Mouse (Mus musculus) lung, embryonic 16.5 days (tissue): ENCODE results near the gene Nop9. TPM values are rescaled to one million over a fixed set of nuclear protein-coding genes. Genes with fewer than 3 reads are reported as not detected.

Experiments used
- ATAC-seq: fragments of 200-750 bp; cut with Nextera tagmentation; 2 replicates; pipeline ENCODE4 v1.8.0; 2017; ENCODE audit warnings: low read depth, mild to moderate bottlenecking, moderate library complexity
- H3K27ac ChIP-seq: fragments of 300-500 bp; sonication (generic); 2 replicates; pipeline ENCODE4 v1.5.1; 2014; ENCODE audit warnings: mild to moderate bottlenecking, control low read depth, low read length
- H3K27me3 ChIP-seq: fragments of 300-500 bp; sonication (generic); 2 replicates; pipeline ENCODE4 v1.6.1; 2014; ENCODE audit warnings: low read depth, low read length, mixed read lengths; ENCODE audit not compliant: control insufficient read depth, insufficient read depth
- H3K36me3 ChIP-seq: fragments of 300-500 bp; sonication (generic); 2 replicates; pipeline ENCODE4 v1.6.1; 2014; ENCODE audit warnings: low read length; ENCODE audit not compliant: control insufficient read depth, insufficient read depth
- H3K4me1 ChIP-seq: fragments of 300-500 bp; sonication (generic); replicated peaks from 2 replicates; pipeline ENCODE4 v1.6.1; 2014; ENCODE audit warnings: low read length, mixed read lengths; ENCODE audit not compliant: control insufficient read depth, insufficient read depth
- H3K4me2 ChIP-seq: fragments of 300-500 bp; sonication (generic); 2 replicates; pipeline ENCODE4 v1.6.1; 2014; ENCODE audit warnings: low read depth, low read length, control low read depth
- H3K4me3 ChIP-seq: fragments of 300-500 bp; sonication (generic); 2 replicates; pipeline ENCODE4 v1.5.1; 2014; ENCODE audit warnings: mild to moderate bottlenecking, low read length, control low read depth
- H3K9ac ChIP-seq: fragments of 300-500 bp; sonication (generic); 2 replicates; pipeline ENCODE4 v1.6.1; 2014; ENCODE audit warnings: low read length, control low read depth
- H3K9me3 ChIP-seq: fragments of 300-500 bp; sonication (generic); 2 replicates; pipeline ENCODE4 v1.6.1; 2016; ENCODE audit warnings: low read length; ENCODE audit not compliant: control insufficient read depth
- whole genome bisulfite sequencing: fragments of 180-500 bp; shearing (Covaris S2); extraction: QIAGEN DNeasy Blood & Tissue Kit; methylation state at CpG from one replicate; pipeline ENCODE4 v1.1.7; 2014; 5-methylcytosine and 5-hydroxymethylcytosine counted together
- polyA plus RNA-seq: library from polyadenylated mRNA; unstranded; fragments of >200 nt; fragmentation: Nextera tagmentation; extraction: Ambion mirVana; gene quantifications from 2 replicates; pipeline ENCODE4 v1.2.1, GENCODE M21; 2015

Gene Nop9
- polyA plus RNA-seq, 1 experiment from 2014 or later: 32.6 TPM

DNA sequence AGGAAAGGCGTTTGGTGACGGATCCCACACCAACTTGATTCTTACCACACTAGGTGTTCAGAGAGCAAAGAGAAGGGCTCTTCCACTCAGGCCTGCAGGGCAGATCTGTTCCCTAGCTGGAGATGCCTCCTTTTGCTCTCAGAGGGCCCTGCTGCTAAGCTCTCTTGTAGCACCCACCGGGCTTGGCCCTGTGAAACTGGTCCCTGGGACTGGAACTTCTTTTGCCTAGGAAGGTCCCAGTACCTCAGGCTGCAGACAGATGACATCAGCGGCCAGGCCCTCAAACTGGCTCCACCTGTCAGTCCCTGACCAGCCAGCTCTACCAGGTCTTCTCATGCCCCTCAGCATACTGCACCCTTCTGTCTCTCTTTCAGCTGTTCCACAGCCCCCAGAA lies 31.8 kb upstream of the Nop9 start, which contains the start of gene Tgm1:
Gene Tgm1 (minus strand): TSS at position 198 of the 394 bp plus-strand sequence.
- Histone ChIP-seq H3K27ac (peak within 1 kb of the TSS; percentile 53), H3K4me3 (peak within 1 kb of the TSS; percentile 22), H3K36me3 (peaks cover 7% of the 10 kb centered on the region), H3K4me1 (peaks cover 16% of the 10 kb centered on the region), H3K9me3 (no peaks in the 10 kb centered on the region), H3K9ac (peak within 1 kb of the TSS; percentile 57), H3K4me2 (peak within 1 kb of the TSS; percentile 53), H3K27me3 (no peaks in the 10 kb centered on the region; the same call in 1 of the 2 replicates)
- 17% methylated on average over 4 of the region's 4 CpGs for WGBS
- 0 out of 2 replicates have a peak, but pooled peaks have one; percentile 10 for ATAC-seq

DNA sequence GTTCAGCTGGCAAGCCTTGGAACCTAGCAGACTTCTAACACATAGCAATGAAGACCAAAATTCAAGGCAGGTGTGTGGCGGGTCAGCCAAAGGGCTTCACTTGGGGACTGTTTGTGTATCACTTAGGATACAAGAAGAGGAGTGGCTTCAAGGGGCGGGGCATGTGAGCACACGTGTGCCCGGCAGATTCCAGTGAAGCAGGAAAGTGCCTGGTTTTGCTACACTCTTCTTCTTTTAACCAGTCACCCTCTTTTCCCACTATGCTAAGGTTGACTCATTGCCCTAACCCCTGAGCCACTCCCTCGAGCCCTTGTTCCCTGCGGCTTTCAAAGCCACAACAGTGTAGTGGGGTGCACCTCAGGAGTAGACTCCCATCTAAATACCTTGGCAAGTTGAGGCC lies 30.6 kb upstream of the Nop9 start:
- Histone ChIP-seq H3K36me3 (peaks cover 9% of the 10 kb centered on the region), H3K9ac (no peak overlapping the region), H3K4me3 (no peak overlapping the region), H3K4me2 (no peak overlapping the region), H3K27ac (peak overlapping the region; percentile 14; the same call in 1 of the 2 replicates), H3K27me3 (no peaks in the 10 kb centered on the region; the same call in 1 of the 2 replicates), H3K9me3 (no peaks in the 10 kb centered on the region), H3K4me1 (peaks cover 16% of the 10 kb centered on the region)
- peak; percentile 39; the same call in 1 of the 2 replicates for ATAC-seq
- 27% methylated on average over 6 of the region's 6 CpGs for WGBS

DNA sequence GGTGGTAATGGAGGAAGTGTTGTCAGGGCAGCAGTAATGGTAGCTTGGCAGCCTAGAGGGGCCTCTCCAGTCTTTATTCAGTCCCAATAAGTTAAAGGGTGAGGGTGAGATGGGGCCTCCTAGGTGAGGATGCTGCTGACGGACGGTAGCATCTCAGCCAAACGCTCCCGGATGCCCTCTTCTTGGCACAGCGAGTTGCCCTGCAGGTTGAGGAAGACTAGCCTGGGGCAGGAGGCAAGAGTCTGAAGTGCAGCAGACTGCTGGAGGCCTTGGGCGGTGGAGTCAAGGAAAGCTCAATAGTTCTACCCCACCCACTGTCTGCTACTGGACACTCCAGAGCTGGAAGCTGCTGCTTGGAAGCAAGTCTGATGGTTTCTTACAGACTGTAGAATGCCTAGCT lies 29.2 kb upstream of the Nop9 start:
- Histone ChIP-seq H3K4me2 (no peak overlapping the region), H3K4me1 (peaks cover 17% of the 10 kb centered on the region), H3K27ac (no peak overlapping the region), H3K4me3 (no peak overlapping the region), H3K9ac (no peak overlapping the region), H3K9me3 (no peaks in the 10 kb centered on the region), H3K36me3 (peaks cover 12% of the 10 kb centered on the region), H3K27me3 (no peaks in the 10 kb centered on the region; the same call in 1 of the 2 replicates)
- ATAC-seq: no peak
- 93% methylated on average over 6 of the region's 6 CpGs for WGBS

DNA sequence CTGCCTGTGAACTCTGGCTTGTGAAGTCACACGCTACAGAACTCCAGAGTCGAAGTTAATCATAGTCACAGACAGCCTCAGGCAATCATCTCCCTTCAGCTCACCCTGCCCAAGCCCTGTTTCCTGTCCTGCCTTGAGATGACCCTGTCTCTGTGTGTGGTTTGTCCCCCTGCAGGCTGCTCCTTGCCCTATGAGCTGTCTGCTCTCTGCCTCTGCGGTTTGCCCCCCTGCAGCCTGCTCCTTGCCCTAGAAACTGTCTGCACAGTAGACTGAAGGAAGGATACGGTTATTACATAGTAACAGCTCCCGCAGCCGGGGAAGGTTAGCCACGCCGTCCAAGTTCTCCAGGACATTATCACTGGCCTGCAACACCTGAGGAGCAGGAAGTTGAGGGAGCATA lies 28.6 kb upstream of the Nop9 start:
- H3K4me1 ChIP-seq: peaks cover 19% of the 10 kb centered on the region
- H3K4me3 ChIP-seq: no peak overlapping the region
- no peak overlapping the region for H3K27ac ChIP-seq
- ATAC-seq: no peak
- WGBS: 80% methylated on average over 8 of the region's 8 CpGs
- H3K36me3 ChIP-seq: peaks cover 12% of the 10 kb centered on the region
- H3K27me3 ChIP-seq: no peaks in the 10 kb centered on the region; the same call in 1 of the 2 replicates
- H3K9ac ChIP-seq: no peak overlapping the region
- H3K4me2 ChIP-seq: no peak overlapping the region
- H3K9me3 ChIP-seq: no peaks in the 10 kb centered on the region

DNA sequence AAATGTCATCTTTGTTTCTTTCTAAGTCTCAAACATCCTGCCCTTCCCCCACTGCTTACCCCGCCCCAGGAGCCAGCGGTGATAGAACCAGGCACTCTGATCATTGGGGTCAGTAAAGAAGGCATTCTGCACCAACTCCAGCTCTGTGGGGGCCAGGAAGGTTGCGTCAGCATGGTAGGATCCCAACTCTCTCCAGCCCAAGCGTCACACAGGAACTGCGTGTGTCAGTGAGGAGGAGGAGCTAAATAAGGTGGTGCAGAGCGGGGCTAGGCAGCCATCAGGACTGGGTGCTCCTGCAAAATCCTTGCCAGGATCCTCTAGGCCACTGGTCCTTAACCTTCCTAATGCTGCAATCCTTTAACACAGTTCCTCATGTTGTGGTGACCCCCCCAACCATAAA lies 25.8 kb upstream of the Nop9 start:
- no peak for ATAC-seq
- WGBS: 84% methylated on average over 6 of the region's 6 CpGs

DNA sequence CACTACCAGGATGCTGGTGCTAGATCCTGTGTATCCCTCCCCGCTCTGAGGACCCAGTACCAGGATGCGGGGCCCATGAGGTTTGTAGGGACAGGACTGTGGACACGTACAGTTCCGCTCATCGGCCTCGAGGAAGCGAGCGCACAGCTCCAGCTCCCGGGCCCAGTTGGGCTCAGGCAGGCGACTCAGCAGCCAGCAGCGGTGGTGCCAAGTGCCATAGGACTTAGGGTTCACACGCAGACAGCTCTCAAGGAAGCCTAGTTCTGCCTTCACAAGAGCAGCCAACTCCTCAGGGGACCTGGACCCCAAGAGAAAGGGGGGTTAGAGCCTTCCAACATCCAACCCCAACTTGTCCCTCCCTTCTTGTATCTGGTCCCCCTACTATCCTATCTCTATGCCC lies 24.8 kb upstream of the Nop9 start:
- no peak overlapping the region for H3K4me2 ChIP-seq

More for the DNA sequence above, 25.8 kb upstream of the Nop9 start:
- peaks cover 11% of the 10 kb centered on the region for H3K4me1 ChIP-seq
- H3K27ac ChIP-seq: no peak overlapping the region
- H3K9me3 ChIP-seq: no peaks in the 10 kb centered on the region
- H3K27me3 ChIP-seq: no peaks in the 10 kb centered on the region
- peaks cover 12% of the 10 kb centered on the region for H3K36me3 ChIP-seq
- H3K4me2 ChIP-seq: no peak overlapping the region
- no peak overlapping the region for H3K9ac ChIP-seq
- H3K4me3 ChIP-seq: no peak overlapping the region

DNA sequence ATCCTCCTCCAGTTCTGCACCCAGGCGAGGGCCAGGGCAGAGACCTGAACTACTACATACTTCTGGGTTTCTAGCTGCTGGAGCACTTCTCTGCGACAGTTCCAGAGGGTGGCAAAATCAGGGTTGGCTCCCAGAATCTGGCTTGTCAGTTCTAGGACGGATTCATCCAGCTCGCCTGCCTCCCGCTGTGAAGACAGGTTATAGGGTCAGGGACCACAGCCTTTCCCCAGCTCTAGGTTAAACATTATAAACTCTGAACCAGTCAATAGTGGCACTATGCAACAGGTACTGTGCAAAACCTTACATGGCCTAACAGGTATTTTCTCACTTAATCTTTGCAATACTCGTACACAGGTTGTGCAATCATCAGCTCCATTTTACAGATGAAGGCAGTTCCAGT lies 24.4 kb upstream of the Nop9 start:
- Histone ChIP-seq H3K4me2 (peak overlapping the region; percentile 73), H3K27ac (no peak overlapping the region), H3K9ac (peak overlapping the region; percentile 90; the same call in 1 of the 2 replicates), H3K27me3 (no peaks in the 10 kb centered on the region), H3K4me3 (peak overlapping the region; percentile 88), H3K36me3 (peaks cover 12% of the 10 kb centered on the region), H3K4me1 (peaks cover 6% of the 10 kb centered on the region), H3K9me3 (no peaks in the 10 kb centered on the region)
- no peak for ATAC-seq
- WGBS: 67% methylated on average over 6 of the region's 6 CpGs

More for the DNA sequence above, 24.8 kb upstream of the Nop9 start:
- 96% methylated on average over 12 of the region's 12 CpGs for WGBS
- no peak overlapping the region for H3K9ac ChIP-seq
- ATAC-seq: no peak
- no peak overlapping the region for H3K4me3 ChIP-seq
- H3K4me1 ChIP-seq: peaks cover 6% of the 10 kb centered on the region
- H3K27me3 ChIP-seq: no peaks in the 10 kb centered on the region
- H3K27ac ChIP-seq: no peak overlapping the region
- H3K36me3 ChIP-seq: peaks cover 12% of the 10 kb centered on the region
- H3K9me3 ChIP-seq: no peaks in the 10 kb centered on the region

DNA sequence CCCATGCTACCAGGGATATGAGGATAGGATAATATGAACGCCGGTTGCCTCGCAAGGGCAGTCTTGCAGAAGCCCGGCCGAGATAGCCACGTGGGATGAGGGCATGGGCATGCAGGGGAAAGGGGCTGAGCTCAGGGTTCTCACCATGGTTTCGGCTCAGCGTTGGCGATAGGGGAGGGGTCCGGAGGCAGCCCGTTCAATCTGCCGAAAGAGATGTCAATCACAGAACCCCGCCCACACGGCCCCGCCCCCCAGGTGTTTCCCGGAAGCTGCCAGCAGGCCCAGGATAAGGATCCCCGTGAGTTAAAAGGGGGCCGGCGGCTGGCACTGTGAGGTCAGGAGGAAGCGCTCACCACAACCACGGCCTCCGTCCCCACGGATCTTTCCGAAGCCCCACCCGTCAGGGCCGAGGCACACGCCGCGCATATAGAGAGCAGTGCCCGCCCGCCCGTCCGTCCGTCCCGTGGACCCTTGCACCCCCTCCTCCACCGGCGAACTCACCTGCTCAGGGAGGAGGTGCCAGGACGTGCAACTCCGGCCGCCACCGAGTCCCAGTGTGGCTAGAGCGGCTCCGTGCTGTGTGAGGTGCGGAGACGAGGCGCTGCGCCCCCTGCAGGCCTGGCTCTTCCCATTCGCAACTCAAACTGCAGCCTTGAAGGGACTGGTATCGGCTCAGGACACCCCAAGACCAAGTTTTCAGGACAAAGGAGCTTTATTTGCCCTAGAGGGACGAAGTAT lies 23.6 kb upstream of the Nop9 start, which contains the start of gene Rabggta:
Gene Rabggta (minus strand): TSS at position 564 of the 738 bp plus-strand sequence.
- peak; percentile 97 for ATAC-seq
- Histone ChIP-seq H3K9ac (peak within 1 kb of the TSS; percentile 90), H3K36me3 (peaks cover 12% of the 10 kb centered on the region), H3K27me3 (no peaks in the 10 kb centered on the region), H3K4me1 (peaks cover 6% of the 10 kb centered on the region), H3K4me3 (peak within 1 kb of the TSS; percentile 88), H3K27ac (peak within 1 kb of the TSS; percentile 88), H3K9me3 (no peaks in the 10 kb centered on the region), H3K4me2 (peak within 1 kb of the TSS; percentile 73)
- WGBS: under 1% methylated on average over 48 of the region's 50 CpGs

DNA sequence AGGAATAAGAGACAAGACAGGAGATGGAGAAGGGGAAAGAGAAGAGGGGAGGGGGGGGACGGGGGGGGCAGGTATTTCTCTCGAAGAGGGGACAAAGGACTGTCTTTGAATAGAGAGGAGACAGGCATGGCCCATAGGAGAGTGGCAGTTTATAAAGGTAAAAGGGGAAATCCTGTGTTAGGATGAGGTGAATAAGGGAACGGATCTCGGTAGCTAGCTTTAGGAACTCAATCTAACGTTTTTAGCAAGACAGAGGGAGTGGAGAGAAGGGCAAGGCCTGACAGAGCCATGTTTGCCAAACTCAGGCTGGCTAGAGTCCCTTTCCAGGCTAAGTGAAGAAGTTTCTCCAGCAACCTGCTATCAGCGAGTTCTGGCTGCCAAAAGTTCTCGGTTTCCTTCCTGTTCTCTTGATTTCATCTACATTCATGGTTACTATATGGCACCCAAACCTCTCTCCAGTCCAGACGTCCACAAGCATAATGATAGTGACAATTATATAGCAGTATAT lies 23.0 kb upstream of the Nop9 start:
- 0 out of 2 replicates have a peak, but pooled peaks have one; percentile 1 for ATAC-seq
- H3K9me3 ChIP-seq: no peaks in the 10 kb centered on the region
- H3K4me3 ChIP-seq: peak overlapping the region; percentile 88
- peaks cover 6% of the 10 kb centered on the region for H3K4me1 ChIP-seq
- H3K36me3 ChIP-seq: peaks cover 12% of the 10 kb centered on the region
- peak overlapping the region; percentile 90 for H3K9ac ChIP-seq
- 35% methylated on average over 8 of the region's 8 CpGs for WGBS
- peak overlapping the region; percentile 73 for H3K4me2 ChIP-seq
- no peaks in the 10 kb centered on the region for H3K27me3 ChIP-seq
- H3K27ac ChIP-seq: peak overlapping the region; percentile 88; the same call in 1 of the 2 replicates
